Mouse (Mus musculus) hindbrain, postnatal 0 days (tissue): ENCODE results near the gene Clptm1. TPM values are rescaled to one million over a fixed set of nuclear protein-coding genes. Genes with fewer than 3 reads are reported as not detected.
A peak's percentile ranks its signal among the peaks of the same experiment; 100 is the strongest.

ENCODE experiments used
- ATAC-seq: fragments of 200-750 bp; cut with Nextera tagmentation; 2 replicates; pipeline ENCODE4 v1.8.0; 2017; ENCODE audit warnings: mild to moderate bottlenecking, moderate TSS enrichment, moderate library complexity
- DNase-seq: peaks from one replicate; pipeline ENCODE4 v3.0.0-alpha.2; 2015; ENCODE audit warnings: low spot score
- H3K27ac ChIP-seq: fragments of 300-500 bp; sonication (generic); 2 replicates; pipeline ENCODE4 v1.5.1; 2014; ENCODE audit warnings: mild to moderate bottlenecking
- H3K27me3 ChIP-seq: fragments of 300-500 bp; sonication (generic); 2 replicates; pipeline ENCODE4 v1.6.1; 2014; ENCODE audit warnings: low read length, mixed read lengths; ENCODE audit not compliant: insufficient read depth
- H3K36me3 ChIP-seq: fragments of 300-500 bp; sonication (generic); 2 replicates; pipeline ENCODE4 v1.6.1; 2014; ENCODE audit warnings: low read length, mixed read lengths; ENCODE audit not compliant: insufficient read depth
- H3K4me1 ChIP-seq: fragments of 300-500 bp; sonication (generic); 2 replicates; pipeline ENCODE4 v1.6.1; 2014; ENCODE audit warnings: antibody characterized with exemption, low read length, mixed read lengths; ENCODE audit not compliant: insufficient read depth
- H3K4me2 ChIP-seq: fragments of 300-500 bp; sonication (generic); 2 replicates; pipeline ENCODE4 v1.6.1; 2014; ENCODE audit warnings: low read depth, mild to moderate bottlenecking, low read length, moderate library complexity, mixed read lengths
- H3K4me3 ChIP-seq: fragments of 300-500 bp; sonication (generic); 2 replicates; pipeline ENCODE4 v1.5.1; 2014; ENCODE audit warnings: low read length
- H3K9ac ChIP-seq: fragments of 300-500 bp; sonication (generic); replicated peaks from 2 replicates; pipeline ENCODE4 v1.6.1; 2014; ENCODE audit warnings: mild to moderate bottlenecking, low read length, moderate library complexity, mixed read lengths
- H3K9me3 ChIP-seq: fragments of 300-500 bp; sonication (generic); 2 replicates; pipeline ENCODE4 v1.6.1; 2016; ENCODE audit warnings: low read length, mixed read lengths
- CTCF ChIP-seq: IDR thresholded peaks from 2 replicates; pipeline ENCODE4 v1.5.1; 2016; ENCODE audit warnings: antibody characterized with exemption, control low read depth, low read depth
- WGBS: fragments of 180-500 bp; shearing (Covaris S2); extraction: QIAGEN DNeasy Blood & Tissue Kit; methylation state at CpG from one replicate; pipeline ENCODE4 v1.1.7; 2014; 5-methylcytosine and 5-hydroxymethylcytosine counted together
- polyA plus RNA-seq: library from polyadenylated mRNA; unstranded; fragments of >200 nt; fragmentation: Nextera tagmentation; extraction: Ambion mirVana; gene quantifications from 2 replicates; pipeline ENCODE4 v1.2.1, GENCODE M21; 2015
- total RNA-seq: library from RNA; depleted of rRNA; stranded (reverse); fragments of >200 nt; gene quantifications from 2 replicates; pipeline ENCODE4 v1.2.3, GENCODE M21; 2014

Gene Clptm1
- total and polyA plus RNA-seq, 2 experiments from 2014 or later: 142 to 178 TPM

DNA sequence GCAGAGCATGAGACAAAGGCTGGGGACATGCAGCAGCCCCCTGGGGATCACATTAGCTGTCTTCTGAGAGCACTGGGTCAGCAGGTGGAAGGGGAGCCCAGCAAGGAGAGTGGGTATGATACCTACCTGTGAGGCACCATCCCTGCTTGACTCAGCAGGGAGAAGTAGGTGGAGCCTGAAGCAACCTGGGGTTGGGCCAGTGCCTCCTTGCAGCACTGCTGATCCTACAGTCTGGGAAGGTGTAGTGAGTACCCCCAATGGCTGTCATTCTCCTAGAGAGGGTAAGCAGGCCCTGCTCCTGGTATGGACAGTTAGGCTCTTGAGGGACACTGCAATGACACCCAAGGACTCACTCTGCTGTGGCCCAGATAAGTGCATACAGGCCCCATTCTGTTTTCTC lies 32.6 kb downstream of the Clptm1 start:
- H3K9ac ChIP-seq: no peak overlapping the region
- H3K4me2 ChIP-seq: no peak overlapping the region
- peaks cover 50% of the 10 kb centered on the region for H3K36me3 ChIP-seq
- no peak for TF ChIP-seq CTCF
- no peaks in the 10 kb centered on the region for H3K27me3 ChIP-seq
- ATAC-seq: no peak
- no peaks in the 10 kb centered on the region for H3K9me3 ChIP-seq
- H3K4me1 ChIP-seq: no peaks in the 10 kb centered on the region
- no peak overlapping the region for H3K4me3 ChIP-seq
- H3K27ac ChIP-seq: no peak overlapping the region
- DNase-seq: no peak

GRCm38 (mm10) chr7:19629361-19629734 lies 35.5 kb downstream of the Clptm1 start, which contains the start of gene Relb:
Relb (minus strand) TSS chr7:19629438.
- Histone ChIP-seq H3K9me3 (no peaks in the 10 kb centered on the region), H3K4me2 (peak within 1 kb of the TSS; percentile 87), H3K4me3 (peak within 1 kb of the TSS; percentile 71), H3K4me1 (no peaks in the 10 kb centered on the region), H3K27me3 (no peaks in the 10 kb centered on the region), H3K27ac (peak within 1 kb of the TSS; percentile 43; the same call in 1 of the 2 replicates), H3K9ac (peak within 1 kb of the TSS; percentile 35; the same call in 1 of the 2 replicates), H3K36me3 (peaks cover 24% of the 10 kb centered on the region)
- ATAC-seq: peak; percentile 81
- TF ChIP-seq CTCF: no peak
- DNase-seq: peak; percentile 95
- under 1% methylated on average over 36 of the region's 41 CpGs for WGBS

- no peak for TF ChIP-seq CTCF
- ATAC-seq: peak; percentile 87
- DNase-seq: peak; percentile 83
- H3K4me1 ChIP-seq: no peaks in the 10 kb centered on the region
- 2% methylated on average over 57 of the region's 57 CpGs for WGBS
- H3K27ac ChIP-seq: peak overlapping the region; percentile 43; the same call in 1 of the 2 replicates
- H3K9me3 ChIP-seq: no peaks in the 10 kb centered on the region
- peak overlapping the region; percentile 35; the same call in 1 of the 2 replicates for H3K9ac ChIP-seq
- H3K27me3 ChIP-seq: no peaks in the 10 kb centered on the region
- peak overlapping the region; percentile 71 for H3K4me3 ChIP-seq
- peaks cover 18% of the 10 kb centered on the region for H3K36me3 ChIP-seq
- peak overlapping the region; percentile 87 for H3K4me2 ChIP-seq
Observed at GRCm38 (mm10) chr7:19628536-19629360, 36.1 kb downstream of the Clptm1 start.

DNA sequence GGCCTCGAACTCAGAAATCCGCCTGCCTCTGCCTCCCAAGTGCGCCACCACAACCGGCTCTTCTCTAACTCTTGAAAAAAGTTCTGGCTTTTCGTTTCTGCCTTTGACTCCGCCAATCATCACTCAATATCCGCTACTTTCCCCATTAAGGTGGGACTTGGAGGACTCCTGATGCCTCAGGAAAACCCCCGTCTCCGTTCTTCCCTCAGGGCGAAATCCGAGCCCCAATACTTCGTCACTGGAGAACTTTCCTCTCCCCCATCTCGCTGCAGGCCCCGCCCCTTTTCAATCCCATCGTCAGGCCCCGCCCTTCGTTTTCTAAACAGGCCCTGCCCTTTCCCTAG lies 36.7 kb downstream of the Clptm1 start:
- H3K4me3 ChIP-seq: peak overlapping the region; percentile 71
- no peak for TF ChIP-seq CTCF
- H3K36me3 ChIP-seq: peaks cover 12% of the 10 kb centered on the region; the same call in 1 of the 2 replicates
- H3K9ac ChIP-seq: peak overlapping the region; percentile 35; the same call in 1 of the 2 replicates
- H3K9me3 ChIP-seq: no peaks in the 10 kb centered on the region
- no peaks in the 10 kb centered on the region for H3K27me3 ChIP-seq
- 12% methylated on average over 17 of the region's 17 CpGs for WGBS
- no peak for DNase-seq
- H3K4me1 ChIP-seq: no peaks in the 10 kb centered on the region
- ATAC-seq: no peak
- peak overlapping the region; percentile 87 for H3K4me2 ChIP-seq
- H3K27ac ChIP-seq: no peak overlapping the region; the same call in 1 of the 2 replicates

DNA sequence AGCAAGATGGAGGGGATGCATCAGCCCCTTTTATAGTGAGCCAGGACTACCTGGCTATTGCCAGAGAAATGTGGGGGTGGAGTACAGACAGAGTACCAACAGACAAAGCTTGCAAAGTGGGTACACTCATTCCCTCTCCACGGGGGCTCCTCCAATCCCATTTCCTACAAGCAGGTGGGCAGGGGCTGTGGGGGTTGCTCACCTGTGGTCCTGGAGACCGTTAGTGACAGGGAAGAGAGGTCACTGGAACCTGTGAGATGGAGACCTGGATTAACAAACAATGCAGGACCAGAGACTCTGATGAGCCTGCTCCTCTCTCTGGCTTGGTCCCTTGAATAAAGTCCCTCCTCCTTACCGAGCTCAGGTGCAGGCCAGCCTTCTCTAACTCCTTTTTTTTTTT lies 37.1 kb downstream of the Clptm1 start:
- Histone ChIP-seq H3K9me3 (no peaks in the 10 kb centered on the region), H3K4me1 (no peaks in the 10 kb centered on the region), H3K4me2 (peak overlapping the region; percentile 87), H3K36me3 (peaks cover 8% of the 10 kb centered on the region; the same call in 1 of the 2 replicates), H3K4me3 (peak overlapping the region; percentile 71), H3K27ac (no peak overlapping the region), H3K9ac (no peak overlapping the region), H3K27me3 (no peaks in the 10 kb centered on the region)
- ATAC-seq: no peak
- WGBS: 72% methylated on average over 3 of the region's 3 CpGs
- no peak for DNase-seq
- no peak for TF ChIP-seq CTCF

DNA sequence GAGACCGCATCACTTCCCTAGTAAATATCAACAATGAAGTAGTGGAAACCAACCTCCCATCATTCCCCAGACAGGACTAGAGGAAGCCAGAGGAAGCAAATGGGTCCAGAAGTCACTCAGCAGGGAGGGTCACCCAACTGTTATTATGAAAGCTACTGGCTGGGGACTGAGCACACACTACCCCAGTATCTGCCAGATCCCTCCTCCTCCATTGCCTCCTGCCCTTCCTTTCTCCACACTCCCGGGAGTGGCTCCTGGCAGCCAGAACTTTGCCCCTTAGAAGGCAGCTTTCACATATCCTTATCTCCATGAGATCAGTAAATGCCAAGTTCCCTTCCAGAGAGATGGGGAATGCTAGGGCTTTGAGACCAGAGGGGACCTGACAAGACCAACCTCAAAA lies 41.4 kb downstream of the Clptm1 start:
- Histone ChIP-seq H3K36me3 (no peaks in the 10 kb centered on the region), H3K27ac (no peak overlapping the region), H3K9me3 (no peaks in the 10 kb centered on the region), H3K4me1 (no peaks in the 10 kb centered on the region), H3K4me3 (no peak overlapping the region), H3K4me2 (no peak overlapping the region), H3K9ac (no peak overlapping the region), H3K27me3 (no peaks in the 10 kb centered on the region)
- 83% methylated on average over 2 of the region's 2 CpGs for WGBS
- DNase-seq (no peak), ATAC-seq (no peak)
- TF ChIP-seq CTCF: no peak

DNA sequence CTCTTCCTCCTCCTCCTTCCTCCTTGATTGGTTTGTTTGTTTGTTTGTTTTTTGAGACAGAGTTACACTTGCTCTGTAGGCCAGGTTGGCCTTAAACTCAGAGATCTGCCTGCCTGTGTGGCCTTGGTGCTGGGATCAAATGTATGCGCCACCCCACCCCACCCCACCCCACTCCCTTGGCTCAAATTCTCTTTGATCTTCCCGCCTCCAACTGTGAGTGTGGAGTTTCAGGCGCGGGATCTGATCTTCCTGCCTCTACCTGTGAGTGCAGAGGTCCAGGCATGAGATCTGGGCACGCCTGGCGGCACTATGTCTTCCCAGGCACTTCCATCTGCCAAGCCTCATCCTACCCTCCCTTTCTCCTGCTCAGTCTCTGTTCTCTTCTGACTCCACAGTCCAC lies 42.6 kb downstream of the Clptm1 start:
- no peak overlapping the region for H3K9ac ChIP-seq
- no peak overlapping the region for H3K4me2 ChIP-seq
- no peak for TF ChIP-seq CTCF
- DNase-seq (no peak), ATAC-seq (no peak)
- 41% methylated on average over 6 of the region's 6 CpGs for WGBS
- no peaks in the 10 kb centered on the region for H3K9me3 ChIP-seq
- no peaks in the 10 kb centered on the region for H3K36me3 ChIP-seq
- H3K27me3 ChIP-seq: no peaks in the 10 kb centered on the region
- H3K27ac ChIP-seq: no peak overlapping the region
- no peaks in the 10 kb centered on the region for H3K4me1 ChIP-seq
- H3K4me3 ChIP-seq: no peak overlapping the region
